Mouse (Mus musculus): ENCODE results near the gene Smoc1. TPM values are rescaled to one million over a fixed set of nuclear protein-coding genes. Genes with fewer than 3 reads are reported as not detected.

The Smoc1 gene
- polyA plus RNA-seq, 1 experiment: 0.19 TPM

DNA sequence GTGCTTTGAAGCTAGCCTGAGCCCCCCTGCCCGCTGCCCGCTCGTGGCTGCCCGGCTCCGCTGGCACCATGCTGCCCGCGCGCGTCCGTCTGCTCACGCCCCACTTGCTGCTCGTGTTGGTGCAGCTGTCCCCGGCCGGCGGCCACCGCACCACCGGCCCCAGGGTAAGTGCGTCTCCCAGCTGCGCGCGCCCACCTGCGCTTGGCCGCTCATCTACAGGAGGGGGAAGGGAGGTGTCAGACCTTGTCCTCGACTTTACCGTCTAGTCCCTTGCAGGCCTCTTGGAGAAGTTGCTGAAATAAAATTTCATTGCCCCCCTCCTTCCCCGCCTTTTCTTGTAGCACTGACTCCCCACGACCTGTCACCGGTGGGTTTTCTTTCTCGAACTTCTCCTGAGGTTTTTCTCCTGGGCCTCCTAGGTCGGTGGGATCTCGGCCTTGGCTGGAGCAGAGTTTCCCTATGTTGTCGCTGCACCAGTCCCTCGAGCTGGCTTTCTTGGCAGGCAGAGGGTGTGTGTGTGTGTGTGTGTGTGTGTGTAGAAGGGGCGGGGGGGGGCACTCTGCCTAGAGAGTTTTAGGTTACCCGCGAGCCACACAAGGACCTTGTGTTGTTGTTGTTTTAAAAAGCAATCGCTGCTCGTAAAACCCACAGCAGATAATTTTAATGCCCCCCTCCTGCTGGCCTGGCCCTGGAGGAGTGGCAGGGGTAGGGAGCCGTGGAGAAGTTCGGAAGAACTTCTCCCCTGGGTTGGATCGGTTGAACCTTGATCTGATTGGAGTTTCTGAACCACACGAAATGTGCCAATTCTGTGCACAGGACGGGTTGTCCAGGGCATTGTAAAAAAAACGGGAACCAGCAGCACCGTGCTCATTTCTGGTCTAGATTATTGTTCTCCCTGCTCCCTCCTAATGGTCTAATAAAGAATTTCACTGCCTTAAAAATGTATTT is 661 bp downstream of the Smoc1 start:
- Histone ChIP-seq H3K79me2 (ENCODE audit: control insufficient read depth, insufficient read depth) (no peaks in the 10 kb centered on the region), H3ac (ENCODE audit: control insufficient read depth, insufficient read length) (no peak overlapping the region), H3K27me3 (ENCODE audit: control insufficient read depth, insufficient read depth, insufficient read length) (peaks cover 50% of the 10 kb centered on the region), H3K4me2 (ENCODE audit: low read depth) (no peak overlapping the region), H3K4me3 (no peak overlapping the region), H3K36me3 (ENCODE audit: control insufficient read depth, insufficient read depth) (no peaks in the 10 kb centered on the region)
- peak in 1 of 3 experiments; percentile 12 for TF ChIP-seq MYOD1 (IDR thresholded peaks at IDR 0.05; ENCODE audit: control insufficient read depth in 1 of 3, insufficient read length in 2 of 3, low read depth in 2 of 3)
- TF ChIP-seq USF1 (IDR thresholded peaks at IDR 0.05; ENCODE audit: low read depth): no peak
- TF ChIP-seq MYOG (IDR thresholded peaks at IDR 0.05; ENCODE audit: control insufficient read depth in 1 of 3, insufficient read depth in 1 of 3, insufficient read length in 2 of 3, low read depth in 2 of 3): peak in 2 of 3 experiments; percentile 28 to 42
- TF ChIP-seq SRF (IDR thresholded peaks at IDR 0.05; ENCODE audit: control insufficient read depth, insufficient read length, low read depth): no peak

GRCm38 (mm10) chr12:81028291-81028920 is 1.8 kb downstream of the Smoc1 start:
- Histone ChIP-seq H3K36me3 (ENCODE audit: control insufficient read depth, insufficient read depth) (no peaks in the 10 kb centered on the region), H3K79me2 (ENCODE audit: control insufficient read depth, insufficient read depth) (no peaks in the 10 kb centered on the region), H3K4me3 (no peak overlapping the region), H3K27me3 (ENCODE audit: control insufficient read depth, insufficient read depth, insufficient read length) (peaks cover 53% of the 10 kb centered on the region), H3ac (ENCODE audit: control insufficient read depth, insufficient read length) (no peak overlapping the region), H3K4me2 (ENCODE audit: low read depth) (no peak overlapping the region)
- no peak for TF ChIP-seq REST (IDR thresholded peaks at IDR 0.05; ENCODE audit: insufficient read depth, insufficient read length)
- no peak for TF ChIP-seq MAX (IDR thresholded peaks at IDR 0.05; ENCODE audit: low read depth)
- no peak for TF ChIP-seq TCF12 (IDR thresholded peaks at IDR 0.05; ENCODE audit: insufficient read depth, poor library complexity, severe bottlenecking)
- TF ChIP-seq CEBPB (IDR thresholded peaks at IDR 0.05; ENCODE audit: insufficient read depth, poor library complexity, severe bottlenecking): no peak
- TF ChIP-seq POLR2A (IDR thresholded peaks at IDR 0.05; ENCODE audit: insufficient read length, low read depth): no peak

- TF ChIP-seq SRF (IDR thresholded peaks at IDR 0.05; ENCODE audit: control insufficient read depth, insufficient read length, low read depth) (no peak), USF1 (IDR thresholded peaks at IDR 0.05; ENCODE audit: low read depth) (no peak), MYOD1 (IDR thresholded peaks at IDR 0.05; ENCODE audit: control insufficient read depth in 1 of 3, insufficient read length in 2 of 3, low read depth in 2 of 3) (no peak), E2F4 (IDR thresholded peaks at IDR 0.05; ENCODE audit: insufficient read depth) (no peak)
Measured at GRCm38 (mm10) chr12:81029731-81030130, 3.1 kb downstream of the Smoc1 start.

GRCm38 (mm10) chr12:81031579-81031978 is 5.0 kb downstream of the Smoc1 start:
- no peaks in the 10 kb centered on the region for H3K79me2 ChIP-seq (ENCODE audit: control insufficient read depth, insufficient read depth)
- peaks cover 44% of the 10 kb centered on the region for H3K27me3 ChIP-seq (ENCODE audit: control insufficient read depth, insufficient read depth, insufficient read length)
- H3K36me3 ChIP-seq (ENCODE audit: control insufficient read depth, insufficient read depth): no peaks in the 10 kb centered on the region
- H3K4me2 ChIP-seq (ENCODE audit: low read depth): no peak overlapping the region
- H3K4me3 ChIP-seq: no peak overlapping the region
- TF ChIP-seq REST (IDR thresholded peaks at IDR 0.05; ENCODE audit: insufficient read depth, insufficient read length): no peak
- H3ac ChIP-seq (ENCODE audit: control insufficient read depth, insufficient read length): no peak overlapping the region

More at GRCm38 (mm10) chr12:81029731-81030130, 3.1 kb downstream of the Smoc1 start:
- no peak overlapping the region for H3K4me3 ChIP-seq
- H3K4me2 ChIP-seq (ENCODE audit: low read depth): no peak overlapping the region
- H3K27me3 ChIP-seq (ENCODE audit: control insufficient read depth, insufficient read depth, insufficient read length): peaks cover 44% of the 10 kb centered on the region
- no peak overlapping the region for H3ac ChIP-seq (ENCODE audit: control insufficient read depth, insufficient read length)
- no peaks in the 10 kb centered on the region for H3K36me3 ChIP-seq (ENCODE audit: control insufficient read depth, insufficient read depth)
- H3K79me2 ChIP-seq (ENCODE audit: control insufficient read depth, insufficient read depth): no peaks in the 10 kb centered on the region

GRCm38 (mm10) chr12:81033389-81034041 is 6.9 kb downstream of the Smoc1 start:
- H3K79me2 ChIP-seq (ENCODE audit: control insufficient read depth, insufficient read depth): no peaks in the 10 kb centered on the region
- no peak overlapping the region for H3K4me3 ChIP-seq
- H3K27me3 ChIP-seq (ENCODE audit: control insufficient read depth, insufficient read depth, insufficient read length): peaks cover 33% of the 10 kb centered on the region
- no peak for TF ChIP-seq POLR2A (IDR thresholded peaks at IDR 0.05; ENCODE audit: insufficient read length, low read depth)
- no peak for TF ChIP-seq MYOD1 (IDR thresholded peaks at IDR 0.05; ENCODE audit: control insufficient read depth in 1 of 3, insufficient read length in 2 of 3, low read depth in 2 of 3)
- TF ChIP-seq POLR2AphosphoS2 (IDR thresholded peaks at IDR 0.05; ENCODE audit: insufficient read length, low read depth): no peak
- TF ChIP-seq CEBPB (IDR thresholded peaks at IDR 0.05; ENCODE audit: insufficient read depth, poor library complexity, severe bottlenecking): no peak
- no peak for TF ChIP-seq REST (IDR thresholded peaks at IDR 0.05; ENCODE audit: insufficient read depth, insufficient read length)
- TF ChIP-seq MAX (IDR thresholded peaks at IDR 0.05; ENCODE audit: low read depth): no peak
- TF ChIP-seq MYOG (IDR thresholded peaks at IDR 0.05; ENCODE audit: control insufficient read depth in 1 of 3, insufficient read depth in 1 of 3, insufficient read length in 2 of 3, low read depth in 2 of 3): no peak
- no peak for TF ChIP-seq TCF3 (IDR thresholded peaks at IDR 0.05; ENCODE audit: insufficient read length, low read depth)
- TF ChIP-seq E2F4 (IDR thresholded peaks at IDR 0.05; ENCODE audit: insufficient read depth): no peak
- TF ChIP-seq USF1 (IDR thresholded peaks at IDR 0.05; ENCODE audit: low read depth): no peak
- no peak for TF ChIP-seq TCF12 (IDR thresholded peaks at IDR 0.05; ENCODE audit: insufficient read depth, poor library complexity, severe bottlenecking)
- no peak for TF ChIP-seq SRF (IDR thresholded peaks at IDR 0.05; ENCODE audit: control insufficient read depth, insufficient read length, low read depth)
- no peak overlapping the region for H3ac ChIP-seq (ENCODE audit: control insufficient read depth, insufficient read length)
- no peak overlapping the region for H3K4me2 ChIP-seq (ENCODE audit: low read depth)
- H3K36me3 ChIP-seq (ENCODE audit: control insufficient read depth, insufficient read depth): no peaks in the 10 kb centered on the region
